Mouse (Mus musculus): Measurements from ENCODE around the gene Slc9a1. TPM values are rescaled to one million over a fixed set of nuclear protein-coding genes. Genes with fewer than 3 reads are reported as not detected.
A peak's percentile ranks its signal among the peaks of the same experiment; 100 is the strongest.

Gene Slc9a1
- polyA plus RNA-seq (2015; fragmentation: Nextera tagmentation; extraction: Ambion mirVana) = 1.8 TPM in 2 replicates

GRCm38 (mm10) chr4:133369553-133370297 is at the start of gene Slc9a1:
Gene Slc9a1, plus strand, starts transcription at chr4:133369706.
- ATAC-seq (peak; percentile 96), DNase-seq (peak; percentile 93)
- TF ChIP-seq CTCF (IDR thresholded peaks at IDR 0.05; ENCODE audit: low read depth) = peak; percentile 97
- TF ChIP-seq EP300 (IDR thresholded peaks at IDR 0.05; ENCODE audit: low read depth) = no peak
- Histone ChIP-seq H3K4me2 (ENCODE audit: low read depth, low read length) (peak within 1 kb of the TSS; percentile 93), H3K9me3 (ENCODE audit: low read length) (no peaks in the 10 kb centered on the region), H3K9ac (replicated peaks) (peak within 1 kb of the TSS; percentile 90), H3K27ac (ENCODE audit: low read depth) (peak within 1 kb of the TSS; percentile 79), H3K36me3 (replicated peaks; ENCODE audit: insufficient read depth, low read length) (peaks cover 4% of the 10 kb centered on the region; the same call in 1 of the 2 replicates), H3K4me3 (ENCODE audit: low read depth, low read length) (peak within 1 kb of the TSS; percentile 89), H3K4me1 (ENCODE audit: insufficient read depth) (peaks cover 39% of the 10 kb centered on the region), H3K27me3 (ENCODE audit: insufficient read depth, low read length) (no peaks in the 10 kb centered on the region)
- under 1% methylated on average over 35 of the region's 40 CpGs for WGBS (ENCODE audit: insufficient replicate concordance)

DNA sequence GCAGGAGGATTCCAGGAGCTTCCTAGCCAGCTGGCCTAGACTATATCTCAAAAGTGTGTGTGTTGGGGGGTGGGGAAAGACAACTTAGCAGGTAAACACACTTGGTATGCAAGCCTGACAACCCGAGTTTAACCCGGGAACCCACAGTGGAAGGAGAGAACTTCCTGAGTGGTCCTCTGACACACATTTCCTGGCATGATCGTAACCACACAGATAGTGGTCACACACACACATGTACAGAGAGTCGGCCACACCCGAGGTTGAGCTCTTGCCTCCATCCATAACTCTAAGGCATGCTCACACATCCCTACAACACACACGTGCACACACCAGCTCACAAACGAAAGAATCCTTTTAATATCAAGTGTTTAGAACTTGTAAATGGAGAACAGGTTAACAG is 41.4 kb upstream of the Slc9a1 start:
- TF ChIP-seq EP300 (IDR thresholded peaks at IDR 0.05; ENCODE audit: low read depth) = no peak
- TF ChIP-seq CTCF (IDR thresholded peaks at IDR 0.05; ENCODE audit: low read depth) = no peak
- Histone ChIP-seq H3K9ac (replicated peaks) (no peak overlapping the region), H3K27me3 (ENCODE audit: insufficient read depth, low read length) (no peaks in the 10 kb centered on the region), H3K27ac (ENCODE audit: low read depth) (no peak overlapping the region), H3K4me1 (ENCODE audit: insufficient read depth) (peaks cover 6% of the 10 kb centered on the region), H3K9me3 (ENCODE audit: low read length) (no peaks in the 10 kb centered on the region), H3K4me3 (ENCODE audit: low read depth, low read length) (no peak overlapping the region), H3K36me3 (replicated peaks; ENCODE audit: insufficient read depth, low read length) (peaks cover 4% of the 10 kb centered on the region), H3K4me2 (ENCODE audit: low read depth, low read length) (no peak overlapping the region)
- ATAC-seq (no peak), DNase-seq (no peak)
- WGBS (ENCODE audit: insufficient replicate concordance) = 37% methylated on average over 7 of the region's 7 CpGs

DNA sequence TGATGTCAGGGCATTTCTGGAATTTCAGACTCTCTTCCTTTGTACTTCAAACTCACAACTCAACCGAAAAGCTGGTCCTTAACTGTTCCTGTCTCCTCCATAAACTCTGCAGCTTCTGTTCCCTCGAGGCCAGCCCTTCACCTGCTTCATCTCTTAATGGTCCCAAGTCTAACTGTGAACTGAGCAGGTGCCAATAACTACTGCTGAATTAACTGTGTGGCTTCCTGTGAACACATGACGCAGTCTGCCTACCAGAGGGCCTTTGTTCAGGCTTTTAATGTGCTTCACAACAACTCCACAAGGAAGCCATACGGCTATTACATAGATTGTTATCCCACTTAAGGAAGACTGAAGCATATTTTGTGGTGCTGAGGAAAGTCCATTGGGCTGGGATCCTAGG is 39.2 kb upstream of the Slc9a1 start:
- WGBS (ENCODE audit: insufficient replicate concordance) = 77% methylated on average over 4 of the region's 4 CpGs
- DNase-seq (no peak), ATAC-seq (no peak)
- no peaks in the 10 kb centered on the region for H3K36me3 ChIP-seq (replicated peaks; ENCODE audit: insufficient read depth, low read length)
- H3K4me3 ChIP-seq (ENCODE audit: low read depth, low read length) = no peak overlapping the region
- no peak overlapping the region for H3K4me2 ChIP-seq (ENCODE audit: low read depth, low read length)
- no peak overlapping the region for H3K9ac ChIP-seq (replicated peaks)
- H3K4me1 ChIP-seq (ENCODE audit: insufficient read depth) = peaks cover 10% of the 10 kb centered on the region
- no peaks in the 10 kb centered on the region for H3K27me3 ChIP-seq (ENCODE audit: insufficient read depth, low read length)
- no peaks in the 10 kb centered on the region for H3K9me3 ChIP-seq (ENCODE audit: low read length)
- TF ChIP-seq CTCF (IDR thresholded peaks at IDR 0.05; ENCODE audit: low read depth) = no peak
- TF ChIP-seq EP300 (IDR thresholded peaks at IDR 0.05; ENCODE audit: low read depth) = no peak
- no peak overlapping the region for H3K27ac ChIP-seq (ENCODE audit: low read depth)

DNA sequence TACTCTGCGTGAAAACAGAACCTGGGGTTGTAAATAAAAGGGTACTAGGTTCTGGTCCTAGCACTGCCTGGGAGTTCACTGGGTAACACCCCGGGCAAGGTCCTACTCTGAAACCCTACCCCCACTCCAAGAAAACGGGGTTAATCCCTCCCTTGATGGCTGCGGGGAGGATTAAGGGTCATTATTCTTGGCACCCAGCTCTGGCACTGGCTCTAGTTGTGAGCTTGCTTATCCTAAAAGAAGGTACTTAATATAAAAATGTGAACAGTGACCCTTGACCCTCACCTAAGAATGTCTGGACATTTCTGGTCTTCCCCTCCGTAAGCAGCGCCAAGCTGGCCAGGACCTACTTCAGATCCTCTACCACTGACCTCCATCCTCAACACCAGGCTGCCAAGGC is 36.2 kb upstream of the Slc9a1 start:
- Histone ChIP-seq H3K9me3 (ENCODE audit: low read length) (no peaks in the 10 kb centered on the region), H3K27me3 (ENCODE audit: insufficient read depth, low read length) (no peaks in the 10 kb centered on the region), H3K4me1 (ENCODE audit: insufficient read depth) (peaks cover 15% of the 10 kb centered on the region), H3K36me3 (replicated peaks; ENCODE audit: insufficient read depth, low read length) (no peaks in the 10 kb centered on the region), H3K4me2 (ENCODE audit: low read depth, low read length) (no peak overlapping the region), H3K27ac (ENCODE audit: low read depth) (no peak overlapping the region), H3K4me3 (ENCODE audit: low read depth, low read length) (no peak overlapping the region), H3K9ac (replicated peaks) (0 out of 2 replicates have a peak overlapping the region, but pooled peaks have one; percentile 4)
- ATAC-seq = peak; percentile 15; the same call in 1 of the 2 replicates
- 79% methylated on average over 6 of the region's 6 CpGs for WGBS (ENCODE audit: insufficient replicate concordance)
- no peak for DNase-seq
- no peak for TF ChIP-seq EP300 (IDR thresholded peaks at IDR 0.05; ENCODE audit: low read depth)
- TF ChIP-seq CTCF (IDR thresholded peaks at IDR 0.05; ENCODE audit: low read depth) = no peak

GRCm38 (mm10) chr4:133337833-133338520 is 31.5 kb upstream of the Slc9a1 start:
- no peak for TF ChIP-seq EP300 (IDR thresholded peaks at IDR 0.05; ENCODE audit: low read depth)
- TF ChIP-seq CTCF (IDR thresholded peaks at IDR 0.05; ENCODE audit: low read depth) = no peak
- H3K9ac ChIP-seq (replicated peaks) = peak overlapping the region; percentile 87
- no peak for DNase-seq
- H3K27ac ChIP-seq (ENCODE audit: low read depth) = peak overlapping the region; percentile 90
- ATAC-seq = no peak
- peaks cover 15% of the 10 kb centered on the region for H3K4me1 ChIP-seq (ENCODE audit: insufficient read depth)
- H3K36me3 ChIP-seq (replicated peaks; ENCODE audit: insufficient read depth, low read length) = no peaks in the 10 kb centered on the region
- no peaks in the 10 kb centered on the region for H3K9me3 ChIP-seq (ENCODE audit: low read length)
- 11% methylated on average over 14 of the region's 14 CpGs for WGBS (ENCODE audit: insufficient replicate concordance)
- peak overlapping the region; percentile 94 for H3K4me3 ChIP-seq (ENCODE audit: low read depth, low read length)
- peaks cover 5% of the 10 kb centered on the region; the same call in 1 of the 2 replicates for H3K27me3 ChIP-seq (ENCODE audit: insufficient read depth, low read length)
- H3K4me2 ChIP-seq (ENCODE audit: low read depth, low read length) = peak overlapping the region; percentile 98

- 1% methylated on average over 33 of the region's 39 CpGs for WGBS (ENCODE audit: insufficient replicate concordance)
- H3K36me3 ChIP-seq (replicated peaks; ENCODE audit: insufficient read depth, low read length) = no peaks in the 10 kb centered on the region
- no peak for DNase-seq
Observed at GRCm38 (mm10) chr4:133338521-133339095, 30.9 kb upstream of the Slc9a1 start.

More at GRCm38 (mm10) chr4:133338521-133339095, 30.9 kb upstream of the Slc9a1 start:
- peak; percentile 26 for ATAC-seq
- Histone ChIP-seq H3K4me3 (ENCODE audit: low read depth, low read length) (peak overlapping the region; percentile 94), H3K4me2 (ENCODE audit: low read depth, low read length) (peak overlapping the region; percentile 98), H3K27ac (ENCODE audit: low read depth) (peak overlapping the region; percentile 90), H3K9me3 (ENCODE audit: low read length) (no peaks in the 10 kb centered on the region), H3K27me3 (ENCODE audit: insufficient read depth, low read length) (peaks cover 5% of the 10 kb centered on the region; the same call in 1 of the 2 replicates), H3K9ac (replicated peaks) (peak overlapping the region; percentile 87), H3K4me1 (ENCODE audit: insufficient read depth) (peaks cover 11% of the 10 kb centered on the region)
- TF ChIP-seq CTCF (IDR thresholded peaks at IDR 0.05; ENCODE audit: low read depth) = no peak
- no peak for TF ChIP-seq EP300 (IDR thresholded peaks at IDR 0.05; ENCODE audit: low read depth)
